Mouse (Mus musculus): ENCODE data around the gene Nlrp4f. TPM values are rescaled to one million over a fixed set of nuclear protein-coding genes. Genes with fewer than 3 reads are reported as not detected.

Gene Nlrp4f
- polyA plus RNA-seq (2017; shearing (Covaris generic)), result not detected

GRCm38 (mm10) chr13:65205877-65206276 lies at the start of gene Nlrp4f:
Gene Nlrp4f, minus strand, starts transcription at chr13:65205977.

GRCm38 (mm10) chr13:65149940-65150339 lies 55.8 kb downstream of the Nlrp4f start, which contains the start of gene Olfr466:
Gene Olfr466, plus strand, starts transcription at chr13:65150240.

GRCm38 (mm10) chr13:65137789-65138188 lies 68.0 kb downstream of the Nlrp4f start, which contains the start of gene Olfr465-ps1:
Gene Olfr465-ps1, plus strand, starts transcription at chr13:65138089.

Other genes starting within 250 kb of the Nlrp4f start
- gene Spata31d1c, start 172.9 kb downstream of the Nlrp4f start, polyA plus RNA-seq (2017; shearing (Covaris generic)), result not detected
- gene Prss47, start 153.2 kb downstream of the Nlrp4f start, polyA plus RNA-seq (2017; shearing (Covaris generic)), result not detected
- 10 to 100 TPM; 61.9 to 82.8 TPM for gene Mfsd14b, start 93.0 kb downstream of the Nlrp4f start, polyA plus RNA-seq (2017; shearing (Covaris generic))
- not detected for gene Olfr465-ps1, start 67.9 kb downstream of the Nlrp4f start, polyA plus RNA-seq (2017; shearing (Covaris generic))
- 1 to 10 TPM in 1 of 2 experiments, under 1 TPM in 1; 0.34 to 1.6 TPM for gene Olfr466, start 55.7 kb downstream of the Nlrp4f start, polyA plus RNA-seq (2017; shearing (Covaris generic))
- under 1 TPM in 1 of 2 experiments, not detected in 1; 0.32 TPM for gene Gm10775, start 53.6 kb upstream of the Nlrp4f start, polyA plus RNA-seq (2017; shearing (Covaris generic))
- gene Zfp369, start 72.8 kb upstream of the Nlrp4f start, polyA plus RNA-seq (2017; shearing (Covaris generic)), result 10 to 100 TPM; 14.1 to 14.9 TPM